Mouse (Mus musculus) C2C12 (cell line): ENCODE results near the gene Msrb3.

ENCODE experiments used
- CTCF ChIP-seq: IDR thresholded peaks from one replicate; pipeline ENCODE4 v1.5.1; 2011; ENCODE audit not compliant: control insufficient read depth, insufficient read depth, insufficient read length
- MAX ChIP-seq: IDR thresholded peaks from one replicate; pipeline ENCODE4 v1.6.1; 2011; ENCODE audit warnings: mild to moderate bottlenecking, control low read depth
- MYOD1 ChIP-seq: IDR thresholded peaks from one replicate; pipeline ENCODE4 v1.6.1; 2011; ENCODE audit warnings: low read depth; ENCODE audit not compliant: control insufficient read depth, insufficient read length
- MYOG ChIP-seq: IDR thresholded peaks from one replicate; pipeline ENCODE4 v1.6.1; 2011; ENCODE audit not compliant: control insufficient read depth, insufficient read length; ENCODE audit errors: extremely low read depth

DNA sequence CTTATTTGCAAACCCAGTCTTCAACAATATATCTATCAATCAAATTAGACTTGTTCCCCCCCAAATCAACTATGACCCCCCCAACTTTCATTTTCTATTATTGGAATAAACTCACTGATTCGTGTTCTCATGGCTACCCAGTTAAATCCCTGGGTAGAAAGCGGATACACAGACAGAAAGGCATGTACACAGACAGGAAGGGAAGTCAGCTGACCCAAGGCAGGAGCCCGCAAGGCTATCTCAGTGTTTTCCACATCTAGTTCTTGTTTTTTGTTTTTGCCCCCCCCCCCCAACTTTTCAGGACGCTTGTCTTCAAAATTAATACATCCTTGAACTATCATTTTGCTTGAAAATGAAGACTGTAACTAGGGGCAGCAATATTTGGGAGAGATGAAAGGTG is 51.1 kb downstream of the Msrb3 start:
- TF ChIP-seq CTCF (no peak), MYOD1 (no peak), MYOG (no peak), MAX (no peak)
